Mouse (Mus musculus) testis, adult 2 months (tissue): ENCODE measurements around the gene F8. TPM values are rescaled to one million over a fixed set of nuclear protein-coding genes. Genes with fewer than 3 reads are reported as not detected.
A peak's percentile ranks its signal among the peaks of the same experiment; 100 is the strongest.

Source experiments
- H3K27ac ChIP-seq: fragments of 200-500 bp; 2 replicates; pipeline ENCODE4 v1.5.1; 2012; ENCODE audit warnings: low read depth, low read length; ENCODE audit not compliant: control insufficient read depth, insufficient read depth
- H3K27me3 ChIP-seq: fragments of 200-500 bp; 2 replicates; pipeline ENCODE4 v1.6.1; 2012; ENCODE audit warnings: mild to moderate bottlenecking, low read length, moderate library complexity; ENCODE audit not compliant: control insufficient read depth, insufficient read depth
- H3K36me3 ChIP-seq: fragments of 200-500 bp; 2 replicates; pipeline ENCODE4 v1.6.1; 2012; ENCODE audit warnings: mild to moderate bottlenecking, low read length; ENCODE audit not compliant: control insufficient read depth, insufficient read depth
- H3K4me1 ChIP-seq: fragments of 200-500 bp; 2 replicates; pipeline ENCODE4 v1.6.1; 2012; ENCODE audit warnings: low read length; ENCODE audit not compliant: control insufficient read depth, insufficient read depth
- H3K4me3 ChIP-seq: fragments of 200-500 bp; 2 replicates; pipeline ENCODE4 v1.5.1; 2012; ENCODE audit warnings: low read depth, mild to moderate bottlenecking, low read length, moderate library complexity, mixed read lengths; ENCODE audit not compliant: control insufficient read depth
- CTCF ChIP-seq: fragments of 200-500 bp; IDR thresholded peaks from 2 replicates; pipeline ENCODE4 v1.5.1; 2012; ENCODE audit warnings: low read depth, mild to moderate bottlenecking, inconsistent platforms, low read length, moderate library complexity; ENCODE audit not compliant: control insufficient read depth, insufficient read depth, insufficient replicate concordance
- POLR2A ChIP-seq: fragments of 200-500 bp; IDR thresholded peaks from 2 replicates; pipeline ENCODE4 v1.6.1; 2012; ENCODE audit warnings: low read depth, mild to moderate bottlenecking, inconsistent platforms, low read length, moderate library complexity; ENCODE audit not compliant: control insufficient read depth
- polyA plus RNA-seq: library from polyadenylated mRNA; depleted of rRNA; stranded (reverse); fragments of >200 nt; gene quantifications from 2 replicates; pipeline ENCODE4 v1.2.3, GENCODE M21; 2012; rRNA removed

The F8 gene
- 0.12 and 0.14 TPM in 2 replicates for polyA plus RNA-seq

DNA sequence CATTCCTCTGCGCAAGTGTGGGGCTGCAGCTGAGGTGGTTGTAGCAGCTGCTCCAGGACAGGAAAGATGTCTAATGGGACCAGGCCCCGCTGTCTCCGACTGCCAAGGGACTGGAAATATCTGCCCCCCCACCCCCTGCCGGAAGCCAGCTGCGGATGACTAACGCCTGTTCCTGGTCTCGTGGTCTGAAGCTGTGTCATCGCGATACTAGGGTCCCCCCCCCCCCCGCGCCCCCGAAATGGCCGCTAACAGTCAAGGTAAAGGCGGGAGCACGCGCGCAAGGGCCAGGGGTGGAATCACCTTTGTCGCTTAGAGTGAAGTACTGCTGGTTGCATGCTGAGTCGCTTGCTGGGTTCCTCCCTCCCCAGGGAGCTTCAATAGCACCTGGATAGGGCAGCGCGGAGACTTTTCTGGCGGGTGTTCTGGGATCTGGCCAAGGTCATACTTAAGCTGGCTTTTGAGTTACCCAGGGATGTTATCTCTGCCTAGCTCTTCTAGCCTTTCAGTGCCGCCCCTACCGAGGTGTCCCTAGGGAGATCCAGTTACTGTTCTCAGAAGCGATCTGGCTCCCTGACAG, at the start of gene F8, which contains the start of gene Fundc2:
TSS of gene F8 (minus strand) at position 421 of the 577 bp plus-strand sequence.
TSS of gene Fundc2 (plus strand) at position 205 of the 577 bp plus-strand sequence.
- Histone ChIP-seq H3K4me1 (no peaks in the 10 kb centered on the region), H3K4me3 (peak within 1 kb of the TSS; percentile 91), H3K27me3 (no peaks in the 10 kb centered on the region), H3K27ac (peak within 1 kb of the TSS; percentile 95), H3K36me3 (no peaks in the 10 kb centered on the region)
- TF ChIP-seq POLR2A, result peak; percentile 51; the same call in 1 of the 2 replicates
- TF ChIP-seq CTCF, result no peak

- no peaks in the 10 kb centered on the region for H3K27me3 ChIP-seq
- TF ChIP-seq POLR2A (peak; percentile 58), CTCF (no peak)
- 0 out of 2 replicates have a peak, but pooled peaks cover 2% of the 10 kb centered on the region for H3K4me1 ChIP-seq
- peak within 1 kb of the TSS; percentile 93 for H3K4me3 ChIP-seq
- peak within 1 kb of the TSS; percentile 81 for H3K27ac ChIP-seq
- H3K36me3 ChIP-seq, result no peaks in the 10 kb centered on the region
These were observed 33.7 kb upstream of the F8 start, which contains the start of the genes Cmc4, Mtcp1 and Brcc3 for GRCm38 (mm10) chrX:75415936-75416785. TSS of gene Cmc4 (minus strand) at chrX:75416584. TSS of gene Mtcp1 (minus strand) at chrX:75416588. TSS of gene Brcc3 (plus strand) at chrX:75416628.

DNA sequence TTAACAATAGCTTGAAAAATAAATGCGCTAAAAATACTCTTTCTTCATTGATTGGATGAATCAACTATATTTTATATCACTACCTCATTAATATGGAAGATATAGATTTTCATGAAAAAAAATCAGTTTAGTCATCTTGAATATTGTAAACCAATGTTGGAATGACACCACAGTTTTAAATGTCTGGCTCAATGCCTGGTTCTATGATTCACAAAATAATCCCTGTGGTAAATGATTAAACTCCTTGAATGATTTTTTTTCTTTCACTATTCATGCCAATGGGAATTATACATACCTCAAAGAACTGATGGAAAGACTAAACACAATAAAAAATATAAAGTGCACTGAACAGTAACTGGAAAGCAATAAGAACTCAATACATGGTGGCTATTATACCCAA, 27.3 kb upstream of the F8 start:
- H3K27me3 ChIP-seq, result no peaks in the 10 kb centered on the region
- no peak for TF ChIP-seq POLR2A
- no peak for TF ChIP-seq CTCF
- no peak overlapping the region for H3K4me3 ChIP-seq
- H3K27ac ChIP-seq, result no peak overlapping the region
- no peaks in the 10 kb centered on the region for H3K4me1 ChIP-seq
- H3K36me3 ChIP-seq, result no peaks in the 10 kb centered on the region

DNA sequence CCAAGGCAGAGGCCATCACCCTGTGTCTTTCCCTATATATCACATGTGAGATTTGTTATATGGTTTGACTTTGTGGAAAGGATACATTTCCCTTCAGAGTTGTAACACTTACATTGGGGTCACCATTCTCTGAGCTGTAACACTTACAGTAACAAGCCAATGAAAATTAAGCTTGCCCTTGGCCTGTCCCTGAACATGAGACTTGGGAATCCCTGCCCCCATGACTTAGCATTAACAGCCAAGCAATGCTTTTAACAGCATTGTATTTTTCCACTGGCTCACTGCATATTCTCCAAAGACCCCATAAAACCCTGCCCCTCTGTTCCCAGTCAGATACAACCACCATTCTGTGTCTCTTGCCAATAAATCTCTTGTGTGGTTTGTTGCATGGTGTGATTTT, 20.9 kb upstream of the F8 start:
- Histone ChIP-seq H3K36me3 (no peaks in the 10 kb centered on the region), H3K4me1 (no peaks in the 10 kb centered on the region), H3K27me3 (no peaks in the 10 kb centered on the region), H3K27ac (no peak overlapping the region), H3K4me3 (no peak overlapping the region)
- TF ChIP-seq CTCF (no peak), POLR2A (no peak)

GRCm38 (mm10) chrX:75402668-75403067, 20.3 kb upstream of the F8 start:
- Histone ChIP-seq H3K27ac (no peak overlapping the region), H3K4me1 (no peaks in the 10 kb centered on the region), H3K4me3 (no peak overlapping the region), H3K27me3 (no peaks in the 10 kb centered on the region), H3K36me3 (no peaks in the 10 kb centered on the region)
- TF ChIP-seq POLR2A (no peak), CTCF (no peak)

DNA sequence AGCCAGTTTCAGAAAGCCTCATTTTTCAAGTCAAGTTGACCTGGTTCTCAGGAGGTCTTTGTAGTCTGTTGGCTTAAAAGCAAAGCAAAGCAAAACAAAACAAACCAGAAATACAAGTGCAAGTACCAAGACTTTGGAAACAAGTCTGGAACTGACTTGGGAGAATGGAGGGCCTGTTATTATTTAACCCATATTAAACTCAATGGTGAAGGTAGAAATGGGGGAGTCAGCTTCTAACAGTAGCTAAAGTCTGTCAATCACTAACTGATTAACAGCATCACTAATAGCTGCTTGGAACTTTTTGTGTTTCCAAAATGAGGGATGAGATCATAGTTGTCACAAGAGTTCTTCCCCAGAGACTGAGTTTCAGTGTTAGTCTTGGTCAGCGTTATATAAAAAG, 17.1 kb upstream of the F8 start:
- H3K4me1 ChIP-seq, result no peaks in the 10 kb centered on the region
- H3K27me3 ChIP-seq, result no peaks in the 10 kb centered on the region
- no peak overlapping the region for H3K4me3 ChIP-seq
- H3K27ac ChIP-seq, result no peak overlapping the region
- TF ChIP-seq CTCF (no peak), POLR2A (no peak)
- H3K36me3 ChIP-seq, result no peaks in the 10 kb centered on the region

DNA sequence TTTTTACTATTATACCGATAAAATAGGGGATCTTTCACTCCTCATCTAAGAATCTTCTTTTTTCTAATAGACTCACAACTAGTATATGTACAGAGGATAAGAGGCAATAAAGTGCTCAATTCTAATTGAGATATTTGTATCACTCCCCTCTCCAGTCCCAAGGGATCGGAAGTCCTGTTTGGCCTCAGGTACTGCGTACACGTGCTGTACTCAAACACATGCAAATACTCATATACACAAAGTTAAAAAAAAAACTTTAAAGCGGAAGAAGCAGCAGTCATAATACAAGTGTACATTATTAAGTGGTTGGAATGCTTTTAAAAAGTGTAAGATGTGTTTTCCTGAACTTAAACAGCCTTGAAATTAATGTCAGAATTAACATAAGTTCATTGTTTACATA, 716 bp downstream of the F8 start:
- no peaks in the 10 kb centered on the region for H3K4me1 ChIP-seq
- peak overlapping the region; percentile 95 for H3K27ac ChIP-seq
- H3K36me3 ChIP-seq, result no peaks in the 10 kb centered on the region
- no peaks in the 10 kb centered on the region for H3K27me3 ChIP-seq
- H3K4me3 ChIP-seq, result no peak overlapping the region; the same call in 1 of the 2 replicates
- TF ChIP-seq POLR2A (no peak), CTCF (no peak)
